Mouse (Mus musculus): ENCODE results near the gene Tspan33. TPM values are rescaled to one million over a fixed set of nuclear protein-coding genes. Genes with fewer than 3 reads are reported as not detected.

The Tspan33 gene
- polyA plus RNA-seq, 1 experiment from 2014 or later, result 5.0 TPM

DNA sequence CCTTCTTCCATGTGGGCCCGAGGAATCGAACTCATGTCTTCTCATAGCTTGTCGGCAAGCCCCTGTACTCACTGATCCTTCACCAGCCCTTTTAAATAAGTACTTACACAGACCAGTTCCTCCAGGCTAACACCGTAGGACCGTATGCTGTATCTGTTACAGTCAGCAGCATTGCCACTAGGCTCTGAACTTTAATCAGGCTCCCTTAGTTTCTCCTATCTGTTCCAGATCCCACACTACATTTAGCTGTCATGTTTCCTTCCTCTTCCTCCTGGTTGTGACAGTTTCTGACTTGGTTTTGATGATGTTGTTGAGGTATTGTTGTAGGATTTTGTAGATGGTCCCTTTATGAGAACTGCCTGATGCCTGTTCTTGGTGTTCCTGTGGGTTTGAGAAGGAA, 10.1 kb downstream of the Tspan33 start:
- no peaks in the 10 kb centered on the region for H3K9me3 ChIP-seq (ENCODE audit: control insufficient read depth, low read length)

DNA sequence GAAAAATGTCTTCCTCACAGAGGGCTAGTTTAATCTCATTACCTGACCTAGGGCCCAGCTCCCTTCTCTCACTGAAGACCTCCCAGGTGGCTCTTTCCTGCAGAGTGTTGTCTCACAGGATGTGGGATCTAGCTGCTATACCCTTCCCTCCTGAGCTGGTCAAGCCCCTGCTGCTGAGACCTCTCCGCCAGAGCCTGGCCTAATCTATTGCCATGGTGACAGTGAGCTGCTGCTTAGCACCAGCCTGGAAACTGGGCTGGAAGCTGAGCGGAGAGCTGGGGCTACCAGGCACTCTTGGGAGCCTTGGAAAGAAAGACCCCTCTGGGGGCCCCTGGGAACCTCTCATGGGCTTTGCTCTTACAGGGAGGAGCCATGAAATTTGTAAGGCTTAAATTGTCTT, 13.9 kb downstream of the Tspan33 start:
- Histone ChIP-seq H3K9me3 (ENCODE audit: control insufficient read depth, low read length) (no peaks in the 10 kb centered on the region), H3K36me3 (ENCODE audit: control insufficient read depth, insufficient read depth, low read length) (no peaks in the 10 kb centered on the region), H3K27ac (ENCODE audit: low read depth, low read length) (no peak overlapping the region), H3K4me1 (ENCODE audit: control insufficient read depth, insufficient read depth, low read length) (peaks cover 3% of the 10 kb centered on the region; the same call in 1 of the 2 replicates), H3K27me3 (ENCODE audit: control insufficient read depth, insufficient read depth, low read length) (no peaks in the 10 kb centered on the region), H3K9ac (ENCODE audit: low read length) (no peak overlapping the region), H3K4me3 (ENCODE audit: low read depth, low read length) (no peak overlapping the region), H3K4me2 (ENCODE audit: low read depth) (no peak overlapping the region)
- WGBS, result 2% methylated on average over 2 of the region's 2 CpGs
- ATAC-seq (ENCODE audit: insufficient read depth, low FRiP score, low TSS enrichment), result peak; percentile 31; the same call in 1 of the 2 replicates
- DNase-seq (ENCODE audit: low spot score), result peak; percentile 61

More for the DNA sequence above, 10.1 kb downstream of the Tspan33 start:
- no peak overlapping the region for H3K4me2 ChIP-seq (ENCODE audit: low read depth)
- DNase-seq (ENCODE audit: low spot score) (no peak), ATAC-seq (ENCODE audit: insufficient read depth, low FRiP score, low TSS enrichment) (no peak)
- H3K4me3 ChIP-seq (ENCODE audit: low read depth, low read length), result no peak overlapping the region
- no peak overlapping the region for H3K27ac ChIP-seq (ENCODE audit: low read depth, low read length)
- no peaks in the 10 kb centered on the region for H3K36me3 ChIP-seq (ENCODE audit: control insufficient read depth, insufficient read depth, low read length)
- no peak overlapping the region for H3K9ac ChIP-seq (ENCODE audit: low read length)
- H3K27me3 ChIP-seq (ENCODE audit: control insufficient read depth, insufficient read depth, low read length), result no peaks in the 10 kb centered on the region
- peaks cover 3% of the 10 kb centered on the region; the same call in 1 of the 2 replicates for H3K4me1 ChIP-seq (ENCODE audit: control insufficient read depth, insufficient read depth, low read length)
- 85% methylated on average over 5 of the region's 5 CpGs for WGBS

DNA sequence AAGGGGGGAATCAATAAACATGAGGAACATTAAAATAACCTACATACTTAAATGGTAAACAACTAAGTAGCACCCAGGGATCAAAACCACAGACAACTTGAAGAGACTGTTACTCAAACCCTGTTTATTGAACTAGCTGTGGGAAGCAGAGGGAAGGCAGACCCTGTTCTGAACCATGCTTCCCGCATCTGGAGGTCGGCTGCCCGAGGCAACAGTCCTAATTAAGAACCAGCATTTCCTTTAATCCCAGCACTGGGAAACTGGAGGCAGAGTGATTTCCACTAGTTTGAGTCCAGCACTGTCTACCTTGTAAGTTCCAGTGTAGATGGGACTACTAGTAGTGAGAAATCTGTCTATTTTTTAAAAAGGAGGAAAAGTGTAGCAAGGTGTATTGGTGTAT, 17.3 kb downstream of the Tspan33 start:
- ATAC-seq (ENCODE audit: insufficient read depth, low FRiP score, low TSS enrichment) (no peak), DNase-seq (ENCODE audit: low spot score) (no peak)
- Histone ChIP-seq H3K9ac (ENCODE audit: low read length) (no peak overlapping the region), H3K4me3 (ENCODE audit: low read depth, low read length) (no peak overlapping the region), H3K9me3 (ENCODE audit: control insufficient read depth, low read length) (no peaks in the 10 kb centered on the region), H3K36me3 (ENCODE audit: control insufficient read depth, insufficient read depth, low read length) (no peaks in the 10 kb centered on the region), H3K27me3 (ENCODE audit: control insufficient read depth, insufficient read depth, low read length) (no peaks in the 10 kb centered on the region), H3K27ac (ENCODE audit: low read depth, low read length) (no peak overlapping the region), H3K4me2 (ENCODE audit: low read depth) (no peak overlapping the region), H3K4me1 (ENCODE audit: control insufficient read depth, insufficient read depth, low read length) (peaks cover 3% of the 10 kb centered on the region; the same call in 1 of the 2 replicates)
- 67% methylated on average over 3 of the region's 3 CpGs for WGBS

DNA sequence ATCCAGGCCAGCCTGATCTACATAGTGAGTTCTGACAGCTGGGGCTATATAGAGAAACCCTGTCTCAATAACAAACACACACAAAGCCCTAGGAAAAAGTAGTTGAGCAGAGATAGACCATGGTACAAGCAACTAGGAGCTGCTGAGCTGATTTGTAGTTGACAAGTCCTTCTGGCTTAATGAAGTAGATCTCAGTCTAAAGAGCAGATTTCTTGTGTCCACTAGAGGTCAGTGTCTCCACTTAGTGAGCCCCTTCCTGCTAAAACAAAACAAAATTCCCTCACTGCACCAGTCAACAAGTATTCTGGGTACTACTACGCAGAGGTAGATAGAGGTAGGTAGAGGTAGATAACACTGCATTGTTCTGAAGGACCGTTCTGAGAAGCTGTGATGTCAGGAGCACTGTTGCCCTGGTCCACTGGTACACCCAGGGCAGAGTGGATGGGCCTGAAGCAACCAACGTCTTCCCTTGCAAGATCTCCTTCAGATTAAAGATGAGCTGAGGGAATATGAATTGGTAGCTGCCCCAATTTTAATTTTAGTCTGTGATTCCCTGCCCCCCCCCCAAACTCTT, 18.1 kb downstream of the Tspan33 start:
- no peaks in the 10 kb centered on the region for H3K9me3 ChIP-seq (ENCODE audit: control insufficient read depth, low read length)
- no peaks in the 10 kb centered on the region for H3K27me3 ChIP-seq (ENCODE audit: control insufficient read depth, insufficient read depth, low read length)
- no peak overlapping the region for H3K9ac ChIP-seq (ENCODE audit: low read length)
- H3K4me2 ChIP-seq (ENCODE audit: low read depth), result no peak overlapping the region
- DNase-seq (ENCODE audit: low spot score), result no peak
- H3K27ac ChIP-seq (ENCODE audit: low read depth, low read length), result no peak overlapping the region
- H3K4me3 ChIP-seq (ENCODE audit: low read depth, low read length), result no peak overlapping the region
- no peaks in the 10 kb centered on the region for H3K36me3 ChIP-seq (ENCODE audit: control insufficient read depth, insufficient read depth, low read length)
- ATAC-seq (ENCODE audit: insufficient read depth, low FRiP score, low TSS enrichment), result no peak
- WGBS, result 57% methylated on average over 3 of the region's 3 CpGs
- H3K4me1 ChIP-seq (ENCODE audit: control insufficient read depth, insufficient read depth, low read length), result peaks cover 3% of the 10 kb centered on the region; the same call in 1 of the 2 replicates

DNA sequence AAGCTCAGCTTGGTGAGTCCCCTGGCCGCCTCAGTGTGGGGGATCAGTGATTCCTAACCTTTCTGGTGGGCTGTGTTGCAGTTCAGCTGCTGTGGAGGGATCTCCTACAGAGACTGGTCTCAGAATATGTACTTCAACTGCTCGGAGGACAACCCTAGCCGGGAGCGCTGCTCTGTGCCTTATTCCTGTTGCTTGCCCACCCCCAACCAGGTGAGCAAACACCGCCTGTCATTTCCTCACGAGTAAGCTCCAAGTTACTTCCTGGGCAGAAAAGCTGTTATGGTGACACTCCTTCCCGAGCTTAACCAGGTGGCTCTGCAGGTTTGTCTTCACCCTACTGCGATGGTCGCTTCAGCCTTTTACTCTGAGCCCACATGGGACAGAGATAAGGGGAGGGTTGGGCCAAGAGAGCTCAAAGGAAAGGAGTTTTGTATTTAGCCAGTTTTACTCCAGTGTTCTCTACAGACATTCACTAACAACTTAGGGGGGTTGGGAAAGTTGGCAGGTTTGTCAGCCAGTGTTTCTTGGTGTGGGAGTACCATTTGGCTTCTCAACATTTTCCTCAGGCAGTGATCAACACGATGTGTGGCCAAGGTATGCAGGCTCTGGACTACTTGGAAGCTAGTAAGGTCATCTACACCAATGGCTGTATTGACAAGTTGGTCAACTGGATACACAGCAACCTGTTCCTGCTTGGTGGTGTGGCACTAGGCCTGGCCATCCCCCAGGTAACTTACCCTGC, 22.8 kb downstream of the Tspan33 start:
- 75% methylated on average over 10 of the region's 10 CpGs for WGBS
- Histone ChIP-seq H3K4me3 (ENCODE audit: low read depth, low read length) (no peak overlapping the region), H3K9ac (ENCODE audit: low read length) (no peak overlapping the region), H3K27me3 (ENCODE audit: control insufficient read depth, insufficient read depth, low read length) (0 out of 2 replicates have a peak, but pooled peaks cover 2% of the 10 kb centered on the region), H3K27ac (ENCODE audit: low read depth, low read length) (no peak overlapping the region), H3K9me3 (ENCODE audit: control insufficient read depth, low read length) (no peaks in the 10 kb centered on the region), H3K36me3 (ENCODE audit: control insufficient read depth, insufficient read depth, low read length) (no peaks in the 10 kb centered on the region), H3K4me2 (ENCODE audit: low read depth) (no peak overlapping the region), H3K4me1 (ENCODE audit: control insufficient read depth, insufficient read depth, low read length) (peaks cover 6% of the 10 kb centered on the region; the same call in 1 of the 2 replicates)
- ATAC-seq (ENCODE audit: insufficient read depth, low FRiP score, low TSS enrichment) (no peak), DNase-seq (ENCODE audit: low spot score) (no peak)

DNA sequence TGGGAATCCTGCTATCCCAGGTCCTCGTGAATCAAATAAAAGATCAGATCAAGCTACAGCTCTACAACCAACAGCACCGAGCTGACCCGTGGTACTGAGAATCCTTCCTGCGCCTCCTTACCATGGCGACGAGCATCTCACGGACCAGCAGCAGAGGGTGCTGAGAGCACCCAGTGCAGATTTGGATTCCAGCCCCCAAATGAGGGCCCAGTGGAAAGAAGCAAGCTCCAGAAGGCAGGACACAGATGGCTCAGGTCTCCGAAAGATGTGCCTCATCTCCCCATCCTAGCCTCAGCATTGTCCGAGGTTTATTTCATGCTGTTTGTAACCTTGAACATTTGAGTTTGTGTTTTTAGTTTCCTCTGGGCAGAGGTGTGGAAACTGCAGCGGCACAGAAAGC, 23.5 kb downstream of the Tspan33 start:
- H3K36me3 ChIP-seq (ENCODE audit: control insufficient read depth, insufficient read depth, low read length), result no peaks in the 10 kb centered on the region
- no peak overlapping the region for H3K27ac ChIP-seq (ENCODE audit: low read depth, low read length)
- H3K9me3 ChIP-seq (ENCODE audit: control insufficient read depth, low read length), result no peaks in the 10 kb centered on the region
- H3K27me3 ChIP-seq (ENCODE audit: control insufficient read depth, insufficient read depth, low read length), result 0 out of 2 replicates have a peak, but pooled peaks cover 2% of the 10 kb centered on the region
- H3K4me2 ChIP-seq (ENCODE audit: low read depth), result no peak overlapping the region
- H3K4me3 ChIP-seq (ENCODE audit: low read depth, low read length), result no peak overlapping the region
- no peak overlapping the region for H3K9ac ChIP-seq (ENCODE audit: low read length)
- DNase-seq (ENCODE audit: low spot score) (no peak), ATAC-seq (ENCODE audit: insufficient read depth, low FRiP score, low TSS enrichment) (no peak)
- peaks cover 6% of the 10 kb centered on the region; the same call in 1 of the 2 replicates for H3K4me1 ChIP-seq (ENCODE audit: control insufficient read depth, insufficient read depth, low read length)
- WGBS, result 64% methylated on average over 10 of the region's 10 CpGs

DNA sequence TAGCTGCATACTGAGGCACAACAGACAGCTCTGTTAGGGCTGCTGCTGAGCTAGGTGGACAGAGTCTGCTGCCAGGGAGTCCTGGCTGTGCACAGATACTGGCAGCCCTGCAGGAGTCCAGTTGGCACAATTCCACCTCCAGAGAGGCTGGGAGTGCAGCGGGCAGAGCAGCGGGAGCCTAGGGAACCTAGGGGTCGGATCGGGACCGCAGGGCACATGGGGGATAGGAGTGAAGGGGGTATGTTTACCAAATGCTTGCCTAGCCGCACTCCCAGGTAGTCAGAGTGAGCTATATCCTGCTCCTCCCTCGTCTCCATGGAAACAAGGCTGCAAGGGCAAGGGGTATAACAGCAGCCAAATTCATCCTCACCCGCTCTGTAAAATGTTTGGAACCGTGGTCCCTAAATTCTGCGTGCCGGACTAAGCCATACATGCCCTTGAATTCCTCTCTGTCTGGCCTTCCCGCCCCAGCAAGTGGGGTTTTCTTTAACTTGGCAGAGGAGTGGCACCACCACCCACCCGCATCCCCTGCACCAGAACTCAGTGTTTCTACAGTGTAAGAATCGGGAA, 24.0 kb downstream of the Tspan33 start:
- Histone ChIP-seq H3K27ac (ENCODE audit: low read depth, low read length) (no peak overlapping the region), H3K4me2 (ENCODE audit: low read depth) (no peak overlapping the region), H3K4me1 (ENCODE audit: control insufficient read depth, insufficient read depth, low read length) (peaks cover 6% of the 10 kb centered on the region; the same call in 1 of the 2 replicates), H3K36me3 (ENCODE audit: control insufficient read depth, insufficient read depth, low read length) (no peaks in the 10 kb centered on the region), H3K9me3 (ENCODE audit: control insufficient read depth, low read length) (no peaks in the 10 kb centered on the region), H3K27me3 (ENCODE audit: control insufficient read depth, insufficient read depth, low read length) (0 out of 2 replicates have a peak, but pooled peaks cover 2% of the 10 kb centered on the region), H3K4me3 (ENCODE audit: low read depth, low read length) (no peak overlapping the region), H3K9ac (ENCODE audit: low read length) (no peak overlapping the region)
- DNase-seq (ENCODE audit: low spot score), result no peak
- ATAC-seq (ENCODE audit: insufficient read depth, low FRiP score, low TSS enrichment), result no peak
- 33% methylated on average over 14 of the region's 14 CpGs for WGBS

DNA sequence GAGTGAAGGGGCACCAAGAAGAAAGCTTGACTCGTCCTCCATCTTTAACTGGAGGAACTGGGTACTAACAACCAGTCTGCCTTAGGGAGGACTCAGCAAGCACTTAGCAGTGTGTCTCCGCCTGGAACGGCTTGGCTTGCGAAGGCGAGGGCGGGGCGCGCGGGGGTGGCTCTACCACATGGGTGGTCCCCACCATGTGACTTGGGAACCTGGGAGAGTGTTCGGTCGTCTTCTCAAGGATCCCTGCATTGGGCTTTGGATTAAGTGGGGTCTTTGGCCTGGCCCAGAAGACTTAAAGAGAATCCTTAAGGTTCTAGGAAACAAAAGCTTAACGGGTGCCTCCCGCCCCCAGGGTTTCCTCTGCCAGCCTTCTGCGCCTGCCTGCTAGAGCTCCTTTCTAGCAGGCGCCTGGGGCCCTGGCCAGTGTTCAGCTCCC, 24.9 kb downstream of the Tspan33 start:
- WGBS, result 2% methylated on average over 15 of the region's 15 CpGs
- peak; percentile 63; the same call in 1 of the 2 replicates for ATAC-seq (ENCODE audit: insufficient read depth, low FRiP score, low TSS enrichment)

More for the DNA sequence above, 24.9 kb downstream of the Tspan33 start:
- Histone ChIP-seq H3K9me3 (ENCODE audit: control insufficient read depth, low read length) (no peaks in the 10 kb centered on the region), H3K9ac (ENCODE audit: low read length) (peak overlapping the region; percentile 8), H3K36me3 (ENCODE audit: control insufficient read depth, insufficient read depth, low read length) (no peaks in the 10 kb centered on the region), H3K4me1 (ENCODE audit: control insufficient read depth, insufficient read depth, low read length) (peaks cover 6% of the 10 kb centered on the region; the same call in 1 of the 2 replicates), H3K27ac (ENCODE audit: low read depth, low read length) (no peak overlapping the region), H3K4me3 (ENCODE audit: low read depth, low read length) (peak overlapping the region; percentile 20), H3K27me3 (ENCODE audit: control insufficient read depth, insufficient read depth, low read length) (0 out of 2 replicates have a peak, but pooled peaks cover 2% of the 10 kb centered on the region), H3K4me2 (ENCODE audit: low read depth) (peak overlapping the region; percentile 51)
- peak; percentile 61 for DNase-seq (ENCODE audit: low spot score)

Data from neural tube, embryonic 11.5 days (tissue).